Mouse (Mus musculus): ENCODE results near the gene Ear10. TPM values are rescaled to one million over a fixed set of nuclear protein-coding genes. Genes with fewer than 3 reads are reported as not detected.
"Not testable (repeated sequence)": the region's sequence is repeated elsewhere in the genome, so short reads cannot be mapped to it uniquely, and the experiment has no call there.

Gene Ear10
- polyA plus RNA-seq (2012): not detected in 2 replicates

DNA sequence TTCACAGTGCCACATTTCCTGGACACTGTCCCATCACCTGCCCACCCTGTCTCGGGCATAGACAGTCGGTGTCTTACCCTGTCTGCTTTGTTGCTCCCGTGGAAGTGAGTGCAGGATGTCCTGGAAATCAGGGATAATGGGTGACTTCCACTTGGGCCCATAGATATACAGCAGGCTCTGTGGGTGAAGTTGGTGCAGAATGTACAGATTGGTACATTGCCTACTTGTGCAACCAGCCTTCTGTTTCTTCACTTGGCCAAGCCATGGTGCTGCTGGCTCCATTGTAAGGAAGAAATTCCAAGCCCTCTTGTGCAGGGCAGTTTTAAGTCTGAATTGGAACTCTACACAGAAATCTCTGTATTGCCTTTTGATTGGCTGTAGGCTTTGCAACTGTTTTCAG is at the start of gene Ear10:
Ear10 (minus strand) TSS at position 101 of the 400 bp plus-strand sequence.
- TF ChIP-seq GATA1 (IDR thresholded peaks at IDR 0.05; ENCODE audit: low read length): not testable (repeated sequence)

DNA sequence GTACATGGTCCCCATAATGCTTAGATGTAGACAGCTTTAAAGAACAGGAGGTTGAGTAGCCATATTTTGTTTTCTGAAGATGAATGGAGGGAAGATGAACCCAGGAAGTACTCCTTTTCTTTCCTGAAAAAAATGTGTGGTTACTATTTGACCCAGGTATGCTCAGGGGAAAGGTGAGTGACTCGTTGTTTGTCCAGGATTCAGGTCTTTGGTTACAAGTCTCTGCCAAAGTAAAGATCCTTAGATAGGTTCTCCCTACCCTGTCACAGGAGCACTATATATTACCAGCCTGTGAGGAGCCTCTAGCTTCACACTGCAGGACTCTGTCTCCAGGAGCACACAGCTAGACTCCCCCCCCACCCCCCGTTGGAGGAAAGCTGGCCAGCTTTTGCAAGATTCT is 33.4 kb upstream of the Ear10 start, which contains the start of gene Ang5:
Ang5 (plus strand) TSS at position 301 of the 400 bp plus-strand sequence.
- not testable (repeated sequence) for TF ChIP-seq GATA1 (IDR thresholded peaks at IDR 0.05; ENCODE audit: low read length)

DNA sequence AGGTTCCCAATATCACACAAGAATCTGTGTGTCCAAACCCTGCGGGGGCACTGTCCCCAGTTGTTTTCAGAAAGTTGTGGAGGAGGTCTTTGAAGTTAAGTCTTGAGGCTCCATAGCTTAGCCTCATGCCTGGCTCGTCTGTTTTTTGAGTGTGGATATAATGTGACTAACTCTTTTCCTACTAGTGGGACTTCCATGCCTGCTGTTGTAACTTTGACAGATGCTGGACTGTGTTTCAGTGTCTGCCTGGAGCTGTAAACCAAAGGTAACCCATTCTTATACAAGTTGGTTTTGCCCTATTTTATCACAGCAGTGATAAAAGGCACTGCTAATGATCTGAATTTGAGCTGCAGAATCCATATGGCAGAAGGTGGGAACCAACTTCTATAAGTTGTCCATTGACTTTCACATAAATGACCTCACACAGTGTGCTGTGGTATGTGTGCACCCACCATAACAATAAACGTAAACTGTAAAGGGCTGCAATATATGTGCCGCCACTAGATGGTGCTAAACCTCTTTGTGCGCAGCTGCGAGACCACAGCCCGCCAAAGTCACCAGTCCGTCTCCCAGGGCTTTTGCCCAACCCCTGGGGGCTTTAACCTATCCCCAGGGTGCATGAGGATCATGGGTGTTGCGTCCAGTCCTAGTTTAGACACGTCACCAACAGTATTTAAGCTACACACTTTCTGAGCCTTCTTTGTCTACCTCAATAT is 1.5 kb upstream of the Ear10 start, which contains the start of gene Gm8113:
Gm8113 (plus strand) TSS at position 703 of the 716 bp plus-strand sequence.
- TF ChIP-seq GATA1 (IDR thresholded peaks at IDR 0.05; ENCODE audit: low read length): not testable (repeated sequence)

DNA sequence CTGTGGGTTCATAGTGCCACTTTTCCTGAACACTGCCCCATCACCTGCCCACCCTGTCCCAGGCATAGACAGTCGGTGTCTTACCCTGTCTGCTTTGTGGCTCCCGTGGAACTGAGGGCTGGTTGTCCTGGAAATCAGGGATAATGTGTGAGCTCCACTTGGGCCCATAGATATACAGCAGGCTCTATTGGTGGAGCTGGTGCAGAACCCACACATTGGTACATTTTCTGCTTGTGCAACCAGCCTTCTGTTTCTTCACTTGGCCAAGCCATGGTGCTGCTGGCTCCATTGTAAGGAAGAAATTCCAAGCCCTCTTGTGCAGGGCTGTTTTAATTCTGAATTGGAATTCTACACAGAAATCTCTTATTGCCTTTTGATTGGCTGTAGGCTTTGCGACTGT is 47.9 kb downstream of the Ear10 start, which contains the start of gene Ear1:
Ear1 (minus strand) TSS at position 101 of the 400 bp plus-strand sequence.
- not testable (repeated sequence) for TF ChIP-seq GATA1 (IDR thresholded peaks at IDR 0.05; ENCODE audit: low read length)

Other genes starting within 250 kb of the Ear10 start
- gene Gm8165, start 246.4 kb downstream of the Ear10 start, polyA plus RNA-seq (2012): not detected in 2 replicates
- gene Gm7324, start 225.7 kb downstream of the Ear10 start, polyA plus RNA-seq (2012): 2.1 and 10.4 TPM in 2 replicates
- gene Gm16506, start 196.1 kb downstream of the Ear10 start, polyA plus RNA-seq (2012): not detected in 2 replicates
- gene Gm6526, start 175.7 kb downstream of the Ear10 start, polyA plus RNA-seq (2012): 0.14 and 0.17 TPM in 2 replicates
- gene Gm8180, start 138.8 kb downstream of the Ear10 start, polyA plus RNA-seq (2012): not detected in 2 replicates
- not detected in 2 replicates for gene Ear1, start 48.0 kb downstream of the Ear10 start, polyA plus RNA-seq (2012)
- 0.04 and 0.11 TPM in 2 replicates for gene Gm8113, start 1.8 kb upstream of the Ear10 start, polyA plus RNA-seq (2012)
- not detected in 2 replicates for gene Ang5, start 33.5 kb upstream of the Ear10 start, polyA plus RNA-seq (2012)
- gene Ang6, start 78.7 kb upstream of the Ear10 start, polyA plus RNA-seq (2012): not detected in 2 replicates
- gene Ear2, start 179.1 kb upstream of the Ear10 start, polyA plus RNA-seq (2012): not detected in 2 replicates
- not detected in 2 replicates for gene Gm3327, start 200.3 kb upstream of the Ear10 start, polyA plus RNA-seq (2012)